Mouse (Mus musculus): ENCODE data around the gene Gm28043.
"Not testable (repeated sequence)": the region's sequence is repeated elsewhere in the genome, so short reads cannot be mapped to it uniquely, and the experiment has no call there.

Gene Gm28043

GRCm38 (mm10) chr17:29712565-29712964 is 97.9 kb downstream of the Gm28043 start:
- no peak for DNase-seq (ENCODE audit: low spot score)

GRCm38 (mm10) chr17:29713734-29714133 is 99.1 kb downstream of the Gm28043 start:
- DNase-seq (ENCODE audit: low spot score), result not testable (repeated sequence)

- DNase-seq (ENCODE audit: low spot score), result peak; percentile 99
Measured at GRCm38 (mm10) chr17:29716732-29717445, 102.2 kb downstream of the Gm28043 start, which contains the start of gene Ccdc167. TSS of gene Ccdc167 (minus strand) at chr17:29717044.

- no peak for DNase-seq (ENCODE audit: low spot score)
Measured at GRCm38 (mm10) chr17:29718660-29719059, 104.0 kb downstream of the Gm28043 start.

- DNase-seq (ENCODE audit: low spot score), result no peak
Measured at GRCm38 (mm10) chr17:29719628-29720575, 105.2 kb downstream of the Gm28043 start.

GRCm38 (mm10) chr17:29720755-29721365 is 106.2 kb downstream of the Gm28043 start:
- no peak for DNase-seq (ENCODE audit: low spot score)

GRCm38 (mm10) chr17:29724610-29725009 is 109.9 kb downstream of the Gm28043 start:
- no peak for DNase-seq (ENCODE audit: low spot score)

GRCm38 (mm10) chr17:29725027-29725620 is 110.4 kb downstream of the Gm28043 start:
- DNase-seq (ENCODE audit: low spot score), result no peak

GRCm38 (mm10) chr17:29728082-29728481 is 113.4 kb downstream of the Gm28043 start:
- DNase-seq (ENCODE audit: low spot score), result no peak

GRCm38 (mm10) chr17:29730510-29731265 is 116.0 kb downstream of the Gm28043 start:
- peak; percentile 76 for DNase-seq (ENCODE audit: low spot score)

GRCm38 (mm10) chr17:29731266-29731952 is 116.7 kb downstream of the Gm28043 start:
- peak; percentile 25 for DNase-seq (ENCODE audit: low spot score)

- peak; percentile 33 for DNase-seq (ENCODE audit: low spot score)
Measured at GRCm38 (mm10) chr17:29731953-29732325, 117.3 kb downstream of the Gm28043 start.

GRCm38 (mm10) chr17:29732522-29732921 is 117.8 kb downstream of the Gm28043 start:
- DNase-seq (ENCODE audit: low spot score), result no peak

GRCm38 (mm10) chr17:29736448-29737014 is 121.9 kb downstream of the Gm28043 start:
- peak; percentile 71 for DNase-seq (ENCODE audit: low spot score)

- DNase-seq (ENCODE audit: low spot score), result peak; percentile 42
Measured at GRCm38 (mm10) chr17:29737849-29738804, 123.5 kb downstream of the Gm28043 start.

- DNase-seq (ENCODE audit: low spot score), result no peak
Measured at GRCm38 (mm10) chr17:29747466-29747865, 132.8 kb downstream of the Gm28043 start.
